Mouse (Mus musculus) testis, adult 10 weeks (tissue): ENCODE data around the gene Fibp. TPM values are rescaled to one million over a fixed set of nuclear protein-coding genes. Genes with fewer than 3 reads are reported as not detected.

ENCODE experiments used
- polyA plus RNA-seq: library from polyadenylated mRNA; stranded (reverse); fragments of 350-450 nt; fragmentation: Illumina TruSeq; extraction: RNeasy Lipid Tissue Mini Kit (QIAGEN cat#74804); gene quantifications from one replicate; pipeline ENCODE4 v1.2.3, GENCODE M21; 2014; ENCODE audit warnings: low read depth, low replicate concordance

Fibp gene
- polyA plus RNA-seq: 5.3 TPM

GRCm38 (mm10) chr19:5460465-5460911 is at the start of gene Fibp:
TSS of gene Fibp (plus strand) at chr19:5460615.

GRCm38 (mm10) chr19:5424782-5425741 is 35.4 kb upstream of the Fibp start, which contains the start of the genes Drap1 and AI837181:
TSS of gene Drap1 (minus strand) at chr19:5424979.
TSS of gene AI837181 (plus strand) at chr19:5425144.

GRCm38 (mm10) chr19:5447515-5448353 is 12.7 kb upstream of the Fibp start, which contains the start of gene Fosl1:
TSS of gene Fosl1 (plus strand) at chr19:5447547.

DNA sequence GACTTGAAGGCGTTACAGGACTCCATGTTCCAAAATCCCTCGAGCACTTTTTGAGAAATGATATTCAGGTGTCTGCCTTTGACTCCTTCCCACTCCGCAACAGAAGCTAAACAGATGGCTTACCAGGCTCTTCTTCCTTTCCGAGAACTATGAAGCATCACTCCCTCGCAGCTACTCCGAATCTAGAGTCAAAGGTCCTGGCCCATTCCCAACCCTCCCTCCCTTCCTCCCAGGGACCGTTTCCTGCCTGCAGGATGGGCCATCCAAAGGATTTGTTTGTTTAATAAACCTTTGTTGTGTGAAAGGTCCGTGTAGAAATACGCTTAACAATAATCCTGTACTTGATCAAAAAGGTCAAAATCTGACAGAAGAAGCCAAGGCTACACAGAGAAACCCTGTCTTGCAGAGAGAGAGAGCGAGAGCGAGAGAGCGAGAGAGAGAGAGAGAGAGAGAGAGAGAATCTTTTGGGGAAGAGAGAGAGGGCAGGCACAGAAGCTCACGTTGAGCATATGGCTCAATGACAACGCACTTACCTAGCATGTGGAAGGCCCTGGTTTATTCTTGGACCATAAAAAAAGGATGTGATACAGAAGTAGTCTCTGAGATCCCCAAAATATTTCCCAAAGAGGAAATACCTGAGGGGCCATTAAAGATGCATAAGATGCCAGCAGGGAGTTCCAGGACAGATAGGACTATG is 2.5 kb upstream of the Fibp start, which contains the start of gene Ccdc85b:
Gene Ccdc85b (minus strand): TSS at position 149 of the 697 bp plus-strand sequence.

GRCm38 (mm10) chr19:5468374-5468773 is 8.0 kb downstream of the Fibp start, which contains the start of gene Ctsw:
TSS of gene Ctsw (minus strand) at chr19:5468507.

DNA sequence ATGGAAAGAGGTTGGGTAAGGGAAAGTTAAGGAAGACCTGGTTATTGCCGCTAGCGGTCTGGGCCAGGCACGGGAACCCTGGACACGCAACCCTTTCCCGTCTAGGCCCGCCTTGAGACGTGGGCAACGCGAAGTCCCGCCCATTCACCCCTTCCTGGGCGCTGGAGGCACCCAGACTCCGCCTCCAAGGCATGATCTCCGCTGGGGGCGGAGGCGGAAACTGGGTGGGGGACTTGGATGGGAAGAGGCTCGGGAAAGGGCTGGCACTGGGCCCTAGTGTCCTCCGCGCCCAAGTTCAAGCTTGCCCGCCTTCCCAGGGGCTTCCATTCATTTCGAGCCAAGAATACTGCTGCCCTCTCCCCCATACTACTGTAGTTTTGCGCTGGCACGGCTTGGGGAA is 13.3 kb downstream of the Fibp start, which contains the start of gene Efemp2:
Gene Efemp2 (plus strand): TSS at position 235 of the 400 bp plus-strand sequence.

DNA sequence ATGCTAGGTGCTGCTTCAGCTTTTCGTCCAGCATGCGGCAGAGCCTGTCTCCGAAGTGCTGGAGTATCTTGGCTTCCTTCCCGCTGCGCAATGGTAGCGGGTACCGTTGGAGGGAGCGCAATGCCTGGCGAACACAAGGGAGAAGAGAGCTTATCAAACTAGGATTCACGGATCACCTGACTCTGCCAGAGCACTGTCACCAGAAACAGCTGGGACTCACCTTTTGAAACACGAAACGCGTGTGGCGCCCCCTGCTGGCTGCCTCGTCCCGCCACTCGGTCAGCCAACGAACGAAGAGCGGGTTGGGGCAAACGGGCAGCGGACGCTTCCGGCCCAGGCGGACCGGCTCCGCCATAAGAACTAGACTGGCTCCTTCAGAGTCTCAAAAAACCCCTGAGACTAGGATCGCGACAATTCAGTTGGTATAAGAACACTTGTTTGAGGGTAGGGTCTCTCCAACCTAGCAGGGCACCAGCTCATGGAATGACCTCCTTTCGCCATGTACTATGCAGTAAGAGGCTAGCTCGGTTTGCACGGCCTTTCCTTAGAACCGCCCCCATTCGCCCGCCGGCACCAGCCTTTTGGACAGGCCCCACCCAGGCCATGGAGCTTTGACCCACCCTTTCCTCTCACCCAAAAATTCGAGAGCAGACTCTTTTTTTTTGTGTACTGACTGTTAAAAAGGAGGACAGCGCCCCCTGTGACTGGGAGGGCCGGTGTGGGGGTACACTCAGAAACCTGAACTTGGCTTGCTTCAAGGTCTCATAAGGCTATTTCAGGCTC is 27.5 kb downstream of the Fibp start, which contains the start of gene Mus81:
Gene Mus81 (minus strand): TSS at position 635 of the 783 bp plus-strand sequence.

GRCm38 (mm10) chr19:5490313-5490897 is 30.0 kb downstream of the Fibp start, which contains the start of gene Cfl1:
TSS of gene Cfl1 (plus strand) at chr19:5490455.

GRCm38 (mm10) chr19:5503687-5504086 is 43.3 kb downstream of the Fibp start, which contains the start of gene 1700020D05Rik:
TSS of gene 1700020D05Rik (minus strand) at chr19:5503787.

GRCm38 (mm10) chr19:5510031-5511026 is 49.9 kb downstream of the Fibp start, which contains the start of gene Snx32:
TSS of gene Snx32 (minus strand) at chr19:5510538.

Other genes with a start within 250 kb of the Fibp start
- gene Pacs1, start 187.5 kb upstream of the Fibp start, polyA plus RNA-seq: 44.3 TPM
- 42.7 TPM for gene Sf3b2, start 165.2 kb upstream of the Fibp start, polyA plus RNA-seq
- gene Gal3st3, start 162.3 kb upstream of the Fibp start, polyA plus RNA-seq: 0.18 TPM
- gene Catsper1, start 124.9 kb upstream of the Fibp start, polyA plus RNA-seq: 41.2 TPM
- gene Cst6, start 111.0 kb upstream of the Fibp start, polyA plus RNA-seq: not detected
- 13.1 TPM for gene Eif1ad, start 93.9 kb upstream of the Fibp start, polyA plus RNA-seq
- gene Banf1, start 93.4 kb upstream of the Fibp start, polyA plus RNA-seq: 12.7 TPM
- 2.7 TPM for gene Sart1, start 71.9 kb upstream of the Fibp start, polyA plus RNA-seq
- 27.1 TPM for gene Tsga10ip, start 58.1 kb upstream of the Fibp start, polyA plus RNA-seq
- gene Drap1, start 35.6 kb upstream of the Fibp start, polyA plus RNA-seq: 20.5 TPM
- gene AI837181, start 35.5 kb upstream of the Fibp start, polyA plus RNA-seq: 0.76 TPM
- 0.57 TPM for gene Fosl1, start 13.1 kb upstream of the Fibp start, polyA plus RNA-seq
- 0.14 TPM for gene Ccdc85b, start 2.7 kb upstream of the Fibp start, polyA plus RNA-seq
- gene Ctsw, start 7.9 kb downstream of the Fibp start, polyA plus RNA-seq: not detected
- gene Efemp2, start 13.3 kb downstream of the Fibp start, polyA plus RNA-seq: 0.52 TPM
- gene Mus81, start 27.8 kb downstream of the Fibp start, polyA plus RNA-seq: 1.2 TPM
- 118 TPM for gene Cfl1, start 29.8 kb downstream of the Fibp start, polyA plus RNA-seq
- 127 TPM for gene 1700020D05Rik, start 43.2 kb downstream of the Fibp start, polyA plus RNA-seq
- gene Snx32, start 49.9 kb downstream of the Fibp start, polyA plus RNA-seq: 0.91 TPM
- gene Ovol1, start 100.0 kb downstream of the Fibp start, polyA plus RNA-seq: 1.9 TPM
- gene Ap5b1, start 107.4 kb downstream of the Fibp start, polyA plus RNA-seq: not detected
- gene Rnaseh2c, start 141.3 kb downstream of the Fibp start, polyA plus RNA-seq: 0.25 TPM
- 52.9 TPM for gene Kat5, start 149.6 kb downstream of the Fibp start, polyA plus RNA-seq
- 1.1 TPM for gene Rela, start 176.9 kb downstream of the Fibp start, polyA plus RNA-seq
- 0.07 TPM for gene Sipa1, start 203.1 kb downstream of the Fibp start, polyA plus RNA-seq
- 2.6 TPM for gene Map3k11, start 228.1 kb downstream of the Fibp start, polyA plus RNA-seq
- 0.55 TPM for gene Pcnx3, start 228.3 kb downstream of the Fibp start, polyA plus RNA-seq
- not detected for gene Kcnk7, start 243.8 kb downstream of the Fibp start, polyA plus RNA-seq